Mouse (Mus musculus): Measurements from ENCODE around the gene Hspb7.

DNA sequence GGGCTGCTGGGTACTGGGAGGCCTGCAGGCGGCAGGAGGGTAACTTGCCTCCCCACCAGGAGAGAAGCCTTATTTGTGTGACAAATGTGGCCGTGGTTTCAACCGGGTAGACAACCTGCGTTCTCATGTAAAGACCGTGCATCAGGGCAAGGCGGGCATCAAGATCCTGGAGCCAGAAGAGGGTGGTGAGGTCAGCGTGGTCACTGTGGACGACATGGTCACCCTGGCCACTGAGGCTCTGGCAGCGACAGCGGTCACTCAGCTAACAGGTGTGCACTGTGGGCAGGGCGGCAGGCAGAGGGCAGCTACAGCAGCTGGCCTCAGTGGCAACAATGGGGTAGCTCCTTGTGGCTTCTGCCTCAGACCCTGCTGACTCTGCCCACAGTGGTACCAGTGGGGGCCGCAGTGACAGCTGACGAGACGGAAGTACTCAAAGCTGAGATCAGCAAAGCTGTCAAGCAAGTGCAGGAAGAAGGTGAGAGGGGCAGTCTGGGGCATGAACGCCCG is 45.8 kb downstream of the Hspb7 start:
- no peak for TF ChIP-seq CTCF (IDR thresholded peaks at IDR 0.05 in 2 of 3, conservative IDR thresholded peaks at IDR 0.05 in 1 of 3; ENCODE audit: control insufficient read depth in 1 of 3, insufficient read depth in 1 of 3, low read depth in 2 of 3, low read length in 3 of 3, poor library complexity in 1 of 3, severe bottlenecking in 1 of 3)
- no peak for TF ChIP-seq POLR2A (IDR thresholded peaks at IDR 0.05; ENCODE audit: control insufficient read depth in 1 of 2, insufficient read depth in 1 of 2, low read depth in 1 of 2, low read length in 2 of 2, poor library complexity in 1 of 2)
- TF ChIP-seq ZC3H11A (IDR thresholded peaks at IDR 0.05; ENCODE audit: low read depth, low read length), result no peak
- no peak for TF ChIP-seq SIN3A (IDR thresholded peaks at IDR 0.05; ENCODE audit: low read length)
- no peak for TF ChIP-seq RCOR1 (IDR thresholded peaks at IDR 0.05; ENCODE audit: low read depth, low read length)
- no peak for TF ChIP-seq MAZ (IDR thresholded peaks at IDR 0.05; ENCODE audit: low read depth, low read length)
- no peak for TF ChIP-seq ZMIZ1 (IDR thresholded peaks at IDR 0.05; ENCODE audit: low read depth, low read length)
- TF ChIP-seq JUND (IDR thresholded peaks at IDR 0.05; ENCODE audit: low read depth, low read length), result no peak
- TF ChIP-seq UBTF (IDR thresholded peaks at IDR 0.05; ENCODE audit: borderline replicate concordance, insufficient read depth, low read depth, low read length), result no peak

Data from MEL (cell line).